Mouse (Mus musculus) adrenal gland (tissue): ENCODE measurements around the gene Ddo.

Source experiments
- intact Hi-C: fragments of 180-260 bp; cut with DNase I; formaldehyde crosslinking; loops from one replicate; pipeline ENCODE4 v1.15.1; 2025

The Ddo gene

GRCm38 (mm10) chr10:40713829-40714228, 84.0 kb downstream of the Ddo start:
- intact Hi-C loops, result no loop called here

- intact Hi-C loops, result no loop called here
Observed at GRCm38 (mm10) chr10:40715151-40715550, 85.3 kb downstream of the Ddo start.

GRCm38 (mm10) chr10:40716296-40716695, 86.5 kb downstream of the Ddo start:
- intact Hi-C loops, result no loop called here

GRCm38 (mm10) chr10:40716713-40717112, 86.9 kb downstream of the Ddo start:
- intact Hi-C loops, result no loop called here

GRCm38 (mm10) chr10:40718362-40718761, 88.6 kb downstream of the Ddo start:
- intact Hi-C loops, result no loop called here

GRCm38 (mm10) chr10:40719062-40719461, 89.3 kb downstream of the Ddo start:
- intact Hi-C loops, result no loop called here

GRCm38 (mm10) chr10:40720883-40721282, 91.1 kb downstream of the Ddo start:
- intact Hi-C loops, result no loop called here

GRCm38 (mm10) chr10:40724342-40724741, 94.5 kb downstream of the Ddo start:
- intact Hi-C loops, result no loop called here

- intact Hi-C loops, result no loop called here
Observed at GRCm38 (mm10) chr10:40725066-40725465, 95.3 kb downstream of the Ddo start.

- intact Hi-C loops, result no loop called here
Observed at GRCm38 (mm10) chr10:40725471-40725870, 95.7 kb downstream of the Ddo start.

- intact Hi-C loops, result no loop called here
Observed at GRCm38 (mm10) chr10:40726288-40726902, 96.6 kb downstream of the Ddo start.

- intact Hi-C loops, result no loop called here
Observed at GRCm38 (mm10) chr10:40726989-40727388, 97.2 kb downstream of the Ddo start.

- intact Hi-C loops, result no loop called here
Observed at GRCm38 (mm10) chr10:40730200-40730599, 100.4 kb downstream of the Ddo start.
